Mouse (Mus musculus): ENCODE data around the gene Fam208a. TPM values are rescaled to one million over a fixed set of nuclear protein-coding genes. Genes with fewer than 3 reads are reported as not detected.

Fam208a gene
- polyA plus RNA-seq, 1 experiment from 2014 or later = 5.7 TPM

- 84% methylated on average over 6 of the region's 6 CpGs for WGBS
- Histone ChIP-seq H3K9me3 (ENCODE audit: control insufficient read depth, low read length) (no peaks in the 10 kb centered on the region), H3K4me3 (ENCODE audit: low read depth, low read length) (no peak overlapping the region), H3K9ac (ENCODE audit: low read length) (no peak overlapping the region), H3K27ac (replicated peaks) (no peak overlapping the region), H3K36me3 (ENCODE audit: control insufficient read depth, insufficient read depth, low read length) (peaks cover 16% of the 10 kb centered on the region), H3K4me2 (replicated peaks; ENCODE audit: low read depth) (no peak overlapping the region), H3K27me3 (ENCODE audit: control insufficient read depth, insufficient read depth, low read length) (no peaks in the 10 kb centered on the region), H3K4me1 (replicated peaks; ENCODE audit: control insufficient read depth, insufficient read depth) (no peaks in the 10 kb centered on the region)
- TF ChIP-seq EP300 (optimal IDR thresholded peaks at IDR 0.05) (no peak), CTCF (IDR thresholded peaks at IDR 0.05; ENCODE audit: low read depth) (no peak)
- ATAC-seq (ENCODE audit: low FRiP score, low TSS enrichment) (no peak), DNase-seq (ENCODE audit: low spot score) (no peak)
Measured at GRCm38 (mm10) chr14:27397526-27397925, 31.1 kb upstream of the Fam208a start.

- Histone ChIP-seq H3K36me3 (ENCODE audit: control insufficient read depth, insufficient read depth, low read length) (peaks cover 8% of the 10 kb centered on the region), H3K27ac (replicated peaks) (no peak overlapping the region), H3K9me3 (ENCODE audit: control insufficient read depth, low read length) (no peaks in the 10 kb centered on the region), H3K4me3 (ENCODE audit: low read depth, low read length) (no peak overlapping the region), H3K27me3 (ENCODE audit: control insufficient read depth, insufficient read depth, low read length) (no peaks in the 10 kb centered on the region), H3K4me1 (replicated peaks; ENCODE audit: control insufficient read depth, insufficient read depth) (no peaks in the 10 kb centered on the region), H3K9ac (ENCODE audit: low read length) (no peak overlapping the region), H3K4me2 (replicated peaks; ENCODE audit: low read depth) (no peak overlapping the region)
- DNase-seq (ENCODE audit: low spot score) (no peak), ATAC-seq (ENCODE audit: low FRiP score, low TSS enrichment) (no peak)
- TF ChIP-seq CTCF (IDR thresholded peaks at IDR 0.05; ENCODE audit: low read depth) = no peak
- no peak for TF ChIP-seq EP300 (optimal IDR thresholded peaks at IDR 0.05)
- 61% methylated on average over 6 of the region's 6 CpGs for WGBS
Measured at GRCm38 (mm10) chr14:27400495-27400894, 28.1 kb upstream of the Fam208a start.

GRCm38 (mm10) chr14:27401717-27402278, 26.8 kb upstream of the Fam208a start:
- H3K9me3 ChIP-seq (ENCODE audit: control insufficient read depth, low read length) = no peaks in the 10 kb centered on the region
- TF ChIP-seq CTCF (IDR thresholded peaks at IDR 0.05; ENCODE audit: low read depth) (no peak), EP300 (optimal IDR thresholded peaks at IDR 0.05) (no peak)
- H3K4me2 ChIP-seq (replicated peaks; ENCODE audit: low read depth) = no peak overlapping the region
- ATAC-seq (ENCODE audit: low FRiP score, low TSS enrichment) (no peak), DNase-seq (ENCODE audit: low spot score) (no peak)
- peaks cover 8% of the 10 kb centered on the region for H3K36me3 ChIP-seq (ENCODE audit: control insufficient read depth, insufficient read depth, low read length)
- H3K27ac ChIP-seq (replicated peaks) = 0 out of 2 replicates have a peak overlapping the region, but pooled peaks have one; percentile 49
- no peak overlapping the region for H3K4me3 ChIP-seq (ENCODE audit: low read depth, low read length)
- H3K9ac ChIP-seq (ENCODE audit: low read length) = no peak overlapping the region
- no peaks in the 10 kb centered on the region for H3K4me1 ChIP-seq (replicated peaks; ENCODE audit: control insufficient read depth, insufficient read depth)
- 66% methylated on average over 12 of the region's 12 CpGs for WGBS
- no peaks in the 10 kb centered on the region for H3K27me3 ChIP-seq (ENCODE audit: control insufficient read depth, insufficient read depth, low read length)

GRCm38 (mm10) chr14:27402332-27403250, 26.0 kb upstream of the Fam208a start:
- no peak overlapping the region for H3K4me2 ChIP-seq (replicated peaks; ENCODE audit: low read depth)
- H3K9ac ChIP-seq (ENCODE audit: low read length) = no peak overlapping the region
- 59% methylated on average over 10 of the region's 10 CpGs for WGBS
- H3K36me3 ChIP-seq (ENCODE audit: control insufficient read depth, insufficient read depth, low read length) = peaks cover 6% of the 10 kb centered on the region
- no peak for ATAC-seq (ENCODE audit: low FRiP score, low TSS enrichment)
- no peak overlapping the region for H3K4me3 ChIP-seq (ENCODE audit: low read depth, low read length)
- H3K27me3 ChIP-seq (ENCODE audit: control insufficient read depth, insufficient read depth, low read length) = no peaks in the 10 kb centered on the region
- no peak for DNase-seq (ENCODE audit: low spot score)
- TF ChIP-seq CTCF (IDR thresholded peaks at IDR 0.05; ENCODE audit: low read depth) (no peak), EP300 (optimal IDR thresholded peaks at IDR 0.05) (no peak)
- H3K4me1 ChIP-seq (replicated peaks; ENCODE audit: control insufficient read depth, insufficient read depth) = no peaks in the 10 kb centered on the region
- 0 out of 2 replicates have a peak overlapping the region, but pooled peaks have one; percentile 49 for H3K27ac ChIP-seq (replicated peaks)
- no peaks in the 10 kb centered on the region for H3K9me3 ChIP-seq (ENCODE audit: control insufficient read depth, low read length)

GRCm38 (mm10) chr14:27405452-27405851, 23.2 kb upstream of the Fam208a start:
- DNase-seq (ENCODE audit: low spot score) (no peak), ATAC-seq (ENCODE audit: low FRiP score, low TSS enrichment) (no peak)
- Histone ChIP-seq H3K27me3 (ENCODE audit: control insufficient read depth, insufficient read depth, low read length) (no peaks in the 10 kb centered on the region), H3K9me3 (ENCODE audit: control insufficient read depth, low read length) (no peaks in the 10 kb centered on the region), H3K9ac (ENCODE audit: low read length) (no peak overlapping the region), H3K36me3 (ENCODE audit: control insufficient read depth, insufficient read depth, low read length) (no peaks in the 10 kb centered on the region; the same call in 1 of the 2 replicates), H3K27ac (replicated peaks) (no peak overlapping the region), H3K4me2 (replicated peaks; ENCODE audit: low read depth) (no peak overlapping the region), H3K4me3 (ENCODE audit: low read depth, low read length) (no peak overlapping the region), H3K4me1 (replicated peaks; ENCODE audit: control insufficient read depth, insufficient read depth) (no peaks in the 10 kb centered on the region)
- TF ChIP-seq CTCF (IDR thresholded peaks at IDR 0.05; ENCODE audit: low read depth) (no peak), EP300 (optimal IDR thresholded peaks at IDR 0.05) (no peak)
- WGBS = 84% methylated on average over 4 of the region's 4 CpGs

DNA sequence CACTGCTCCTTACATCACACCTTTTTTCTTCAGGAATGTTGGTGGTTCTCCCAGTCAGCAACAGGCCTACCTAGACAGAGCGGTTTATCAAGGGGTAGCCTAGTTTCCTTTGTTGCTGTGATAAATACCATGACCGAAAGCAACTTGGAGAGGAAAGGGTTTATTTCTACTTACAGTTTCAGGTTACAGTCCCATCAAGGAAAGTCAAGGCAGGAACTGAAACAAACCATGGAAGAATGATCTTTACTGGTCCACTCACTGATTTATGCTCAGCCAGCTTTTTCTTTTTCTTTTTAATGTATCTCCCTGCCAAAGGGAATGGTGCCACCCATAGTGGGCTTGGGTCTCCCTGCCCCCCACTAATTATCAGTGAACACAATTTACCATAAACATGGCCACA, 22.7 kb upstream of the Fam208a start:
- H3K27me3 ChIP-seq (ENCODE audit: control insufficient read depth, insufficient read depth, low read length) = no peaks in the 10 kb centered on the region
- H3K4me3 ChIP-seq (ENCODE audit: low read depth, low read length) = no peak overlapping the region
- H3K4me2 ChIP-seq (replicated peaks; ENCODE audit: low read depth) = no peak overlapping the region
- WGBS = 92% methylated on average over 2 of the region's 2 CpGs
- H3K36me3 ChIP-seq (ENCODE audit: control insufficient read depth, insufficient read depth, low read length) = no peaks in the 10 kb centered on the region; the same call in 1 of the 2 replicates
- no peak overlapping the region for H3K9ac ChIP-seq (ENCODE audit: low read length)
- DNase-seq (ENCODE audit: low spot score) (no peak), ATAC-seq (ENCODE audit: low FRiP score, low TSS enrichment) (no peak)
- no peaks in the 10 kb centered on the region for H3K9me3 ChIP-seq (ENCODE audit: control insufficient read depth, low read length)
- TF ChIP-seq CTCF (IDR thresholded peaks at IDR 0.05; ENCODE audit: low read depth) = no peak
- TF ChIP-seq EP300 (optimal IDR thresholded peaks at IDR 0.05) = no peak
- H3K27ac ChIP-seq (replicated peaks) = no peak overlapping the region
- H3K4me1 ChIP-seq (replicated peaks; ENCODE audit: control insufficient read depth, insufficient read depth) = no peaks in the 10 kb centered on the region

Data from stomach, postnatal 0 days (tissue).